Mouse (Mus musculus) spleen, adult 2 months (tissue): Measurements from ENCODE around the gene En2. TPM values are rescaled to one million over a fixed set of nuclear protein-coding genes. Genes with fewer than 3 reads are reported as not detected.

Experiments used
- DNase-seq, 2 experiments: peaks; one replicate each; pipeline versions ENCODE4 v3.0.0 to v3.0.0-alpha.2; 2012 to 2021; ENCODE audit warnings: low spot score in 2 of 2, low read depth in 1 of 2
- H3K27ac ChIP-seq: fragments of 200-500 bp; 2 replicates; pipeline ENCODE4 v1.5.1; 2012; ENCODE audit warnings: low read length, inconsistent platforms; ENCODE audit not compliant: insufficient read depth
- H3K27me3 ChIP-seq: fragments of 200-500 bp; 2 replicates; pipeline ENCODE4 v1.6.1; 2012; ENCODE audit warnings: mild to moderate bottlenecking, moderate library complexity, low read length, inconsistent platforms; ENCODE audit not compliant: control insufficient read depth, insufficient read depth
- H3K36me3 ChIP-seq: fragments of 200-500 bp; 2 replicates; pipeline ENCODE4 v1.6.1; 2012; ENCODE audit warnings: mild to moderate bottlenecking, low read length, inconsistent platforms; ENCODE audit not compliant: control insufficient read depth, insufficient read depth
- H3K4me1 ChIP-seq: fragments of 200-500 bp; 2 replicates; pipeline ENCODE4 v1.6.1; 2011; ENCODE audit warnings: inconsistent platforms; ENCODE audit not compliant: control insufficient read depth, insufficient read depth, insufficient read length
- H3K4me3 ChIP-seq: fragments of 200-500 bp; 2 replicates; pipeline ENCODE4 v1.5.1; 2011; ENCODE audit warnings: mild to moderate bottlenecking, inconsistent platforms; ENCODE audit not compliant: insufficient read depth, insufficient read length; ENCODE audit errors: extremely low read depth
- CTCF ChIP-seq: fragments of 200-500 bp; IDR thresholded peaks from 2 replicates; pipeline ENCODE4 v1.5.1; 2011; ENCODE audit warnings: mild to moderate bottlenecking, inconsistent platforms; ENCODE audit not compliant: insufficient read depth, insufficient read length, insufficient replicate concordance; ENCODE audit errors: extremely low read depth
- POLR2A ChIP-seq: fragments of 200-500 bp; IDR thresholded peaks from 2 replicates; pipeline ENCODE4 v1.6.1; 2011; ENCODE audit warnings: low read depth, low read length, inconsistent platforms
- WGBS: fragments of 180-500 bp; shearing (Covaris S2); methylation state at CpG from one replicate; pipeline ENCODE4 v1.1.7; 2018; 5-methylcytosine and 5-hydroxymethylcytosine counted together
- polyA plus RNA-seq: library from polyadenylated mRNA; depleted of rRNA; stranded (reverse); fragments of >200 nt; gene quantifications from 2 replicates; pipeline ENCODE4 v1.2.3, GENCODE M21; 2012

The En2 gene
- polyA plus RNA-seq, 1 experiment: not detected

DNA sequence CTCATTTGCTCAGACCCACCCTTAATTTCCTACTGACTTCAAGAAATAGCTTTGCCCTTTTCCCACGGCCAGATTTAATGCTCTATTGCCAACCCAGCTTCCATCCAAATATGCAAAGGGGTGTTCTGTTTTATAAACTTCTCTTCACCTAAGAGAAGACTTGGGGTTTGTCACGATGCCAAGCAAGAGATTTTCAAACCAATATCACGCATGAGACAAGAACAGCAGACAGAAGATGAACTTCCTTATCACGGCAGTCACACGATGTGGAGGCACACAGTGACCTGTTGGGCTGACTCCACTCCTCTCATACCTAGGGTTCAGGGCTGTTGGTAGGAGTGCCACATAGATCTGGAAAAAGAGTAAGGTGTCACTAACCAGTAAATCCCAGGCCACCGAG lies 37.6 kb downstream of the En2 start:
- TF ChIP-seq CTCF: no peak
- TF ChIP-seq POLR2A: no peak
- WGBS: 69% methylated on average over 6 of the region's 6 CpGs
- Histone ChIP-seq H3K27ac (no peak overlapping the region), H3K4me3 (no peak overlapping the region), H3K36me3 (no peaks in the 10 kb centered on the region), H3K27me3 (no peaks in the 10 kb centered on the region), H3K4me1 (no peaks in the 10 kb centered on the region)
- DNase-seq: no peak

GRCm38 (mm10) chr5:28204678-28205077 lies 39.2 kb downstream of the En2 start:
- Histone ChIP-seq H3K27me3 (peaks cover 8% of the 10 kb centered on the region), H3K4me3 (no peak overlapping the region), H3K36me3 (no peaks in the 10 kb centered on the region), H3K4me1 (no peaks in the 10 kb centered on the region), H3K27ac (no peak overlapping the region)
- 80% methylated on average over 2 of the region's 2 CpGs for WGBS
- DNase-seq: no peak
- no peak for TF ChIP-seq CTCF
- no peak for TF ChIP-seq POLR2A

DNA sequence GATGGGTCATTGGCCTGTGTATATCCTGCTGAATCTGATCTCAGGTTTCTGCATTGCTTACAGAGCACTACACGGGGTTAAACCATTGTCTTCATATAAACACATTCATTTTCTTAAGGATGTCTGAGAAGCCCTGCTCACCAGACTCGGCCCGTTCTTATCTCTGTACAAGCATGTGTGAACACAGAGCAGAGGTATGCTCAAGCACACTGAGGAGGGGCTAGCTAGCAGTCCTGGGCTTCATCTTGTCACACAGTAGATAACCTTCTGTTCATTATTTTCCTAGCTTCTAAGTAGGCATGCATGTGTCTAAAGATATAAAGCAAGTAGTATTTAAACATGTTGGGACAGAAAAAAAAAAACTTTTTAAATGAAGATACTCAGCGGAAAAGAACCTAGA lies 41.0 kb downstream of the En2 start:
- TF ChIP-seq CTCF: no peak
- no peak for TF ChIP-seq POLR2A
- no peak overlapping the region for H3K4me3 ChIP-seq
- H3K4me1 ChIP-seq: no peaks in the 10 kb centered on the region; the same call in 1 of the 2 replicates
- no peak for DNase-seq
- WGBS: 41% methylated on average over 4 of the region's 4 CpGs
- H3K27me3 ChIP-seq: peaks cover 12% of the 10 kb centered on the region
- no peaks in the 10 kb centered on the region for H3K36me3 ChIP-seq
- no peak overlapping the region for H3K27ac ChIP-seq

- WGBS: 68% methylated on average over 4 of the region's 4 CpGs
- Histone ChIP-seq H3K4me3 (no peak overlapping the region), H3K4me1 (no peaks in the 10 kb centered on the region; the same call in 1 of the 2 replicates), H3K27ac (no peak overlapping the region), H3K27me3 (peaks cover 15% of the 10 kb centered on the region), H3K36me3 (no peaks in the 10 kb centered on the region)
- no peak for DNase-seq
- TF ChIP-seq POLR2A: no peak
- no peak for TF ChIP-seq CTCF
Observed at GRCm38 (mm10) chr5:28207043-28207442, 41.5 kb downstream of the En2 start.

DNA sequence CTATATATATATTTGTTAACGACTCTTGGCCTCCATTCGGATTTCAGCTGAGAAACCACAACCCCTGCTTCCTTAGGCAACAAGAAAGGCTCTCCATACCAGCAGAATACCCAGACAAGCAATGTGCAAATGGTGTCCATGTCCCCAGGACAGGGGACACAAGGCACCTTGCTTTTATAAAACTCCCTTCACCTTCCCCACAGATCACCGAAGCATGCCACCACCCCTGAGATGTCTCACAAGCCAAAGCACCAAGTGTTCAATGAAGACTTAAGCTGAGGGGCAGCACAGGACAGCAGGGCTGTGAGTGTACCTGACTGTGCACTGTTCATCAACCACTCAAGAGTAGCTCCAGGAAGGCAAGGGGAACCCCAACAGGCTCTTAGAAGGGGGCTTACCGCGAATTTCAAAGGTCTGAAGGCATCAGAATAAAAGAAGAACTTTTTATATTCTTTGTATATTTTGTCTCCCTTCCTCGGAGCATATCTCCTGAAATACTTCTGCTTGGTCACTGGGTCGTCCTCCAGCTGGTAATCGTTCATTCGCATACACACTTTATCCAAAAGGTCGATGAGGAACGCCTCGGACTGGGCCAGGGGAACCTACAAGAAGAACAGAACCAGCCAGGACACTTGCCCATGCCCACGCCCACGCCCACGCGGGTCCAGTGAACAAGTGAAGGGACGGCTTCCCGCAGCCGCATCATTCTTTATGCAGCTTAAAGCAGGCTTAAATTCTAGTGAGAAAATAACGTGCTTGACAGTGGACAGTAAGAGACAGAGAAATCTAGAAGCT lies 43.4 kb downstream of the En2 start:
- H3K36me3 ChIP-seq: no peaks in the 10 kb centered on the region
- WGBS: 17% methylated on average over 20 of the region's 20 CpGs
- no peaks in the 10 kb centered on the region; the same call in 1 of the 2 replicates for H3K4me1 ChIP-seq
- no peak for DNase-seq
- TF ChIP-seq CTCF (no peak), POLR2A (no peak)
- H3K27ac ChIP-seq: no peak overlapping the region
- H3K4me3 ChIP-seq: no peak overlapping the region
- peaks cover 17% of the 10 kb centered on the region for H3K27me3 ChIP-seq

DNA sequence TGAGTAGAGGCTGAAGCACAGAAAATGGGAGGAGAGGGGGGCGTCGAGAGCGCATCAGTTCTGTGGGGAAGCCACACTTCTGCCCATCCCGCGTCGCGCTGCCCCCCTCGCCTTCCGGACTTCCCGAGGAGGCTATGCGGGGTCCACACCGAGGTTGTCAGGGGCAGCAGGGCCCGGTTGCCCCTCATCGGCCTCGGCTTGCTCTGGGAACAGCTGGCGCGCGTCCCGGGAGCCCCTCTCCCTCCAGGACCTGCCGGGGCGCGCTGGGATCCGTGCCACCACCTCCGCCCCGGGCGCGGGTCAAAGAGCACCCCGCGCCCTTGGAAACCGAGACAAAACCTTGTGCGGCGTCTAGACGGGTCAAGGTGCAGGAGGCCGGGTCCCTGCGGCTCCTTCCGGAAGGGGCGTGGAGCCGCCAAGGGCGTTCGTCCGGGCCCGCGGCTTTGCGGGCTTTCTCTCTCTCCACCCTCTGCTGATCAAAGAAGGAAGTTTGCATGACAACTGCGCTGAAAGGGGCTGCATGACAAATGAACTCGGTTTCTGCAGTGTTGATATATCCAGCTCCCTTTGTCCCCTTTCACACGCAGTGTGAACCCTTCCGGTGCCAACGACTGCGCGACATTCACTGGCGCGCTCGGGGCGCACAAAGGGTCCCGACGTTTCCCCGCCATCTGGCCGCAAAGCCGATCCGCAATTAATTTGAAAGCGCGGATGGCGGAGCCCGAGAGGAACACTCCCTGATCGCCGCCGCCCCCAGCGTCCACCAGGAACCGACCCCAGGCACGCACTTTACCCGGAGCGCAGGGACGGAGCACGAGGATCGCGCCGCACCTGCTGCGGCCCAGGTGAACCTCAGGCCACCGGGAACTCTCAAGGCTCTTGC lies 44.3 kb downstream of the En2 start:
- Histone ChIP-seq H3K36me3 (no peaks in the 10 kb centered on the region), H3K27me3 (peaks cover 17% of the 10 kb centered on the region), H3K4me3 (peak overlapping the region; percentile 3; the same call in 1 of the 2 replicates), H3K4me1 (no peaks in the 10 kb centered on the region; the same call in 1 of the 2 replicates), H3K27ac (no peak overlapping the region)
- DNase-seq: no peak
- 2% methylated on average over 80 of the region's 80 CpGs for WGBS
- no peak for TF ChIP-seq CTCF
- no peak for TF ChIP-seq POLR2A
